Mouse (Mus musculus): Measurements from ENCODE around the gene C77080.
A peak's percentile ranks its signal among the peaks of the same experiment; 100 is the strongest.

C77080 gene

GRCm38 (mm10) chr4:129261196-129261595 lies at the start of gene C77080:
TSS of gene C77080 (minus strand) at chr4:129261404.
- no peak for DNase-seq (ENCODE audit: low read depth, low spot score)

- no peak for DNase-seq (ENCODE audit: low read depth, low spot score)
Observed at GRCm38 (mm10) chr4:129307936-129308335, 46.7 kb upstream of the C77080 start.

- no peak for DNase-seq (ENCODE audit: low read depth, low spot score)
Observed at GRCm38 (mm10) chr4:129304306-129304705, 43.1 kb upstream of the C77080 start.

GRCm38 (mm10) chr4:129303816-129304215 lies 42.6 kb upstream of the C77080 start:
- no peak for DNase-seq (ENCODE audit: low read depth, low spot score)

GRCm38 (mm10) chr4:129303401-129303800 lies 42.2 kb upstream of the C77080 start:
- peak; percentile 18 for DNase-seq (ENCODE audit: low read depth, low spot score)

- DNase-seq (ENCODE audit: low read depth, low spot score) = peak; percentile 34
Observed at GRCm38 (mm10) chr4:129299121-129299520, 37.9 kb upstream of the C77080 start.

- DNase-seq (ENCODE audit: low read depth, low spot score) = peak; percentile 41
Observed at GRCm38 (mm10) chr4:129297724-129298123, 36.5 kb upstream of the C77080 start.

GRCm38 (mm10) chr4:129296066-129296465 lies 34.9 kb upstream of the C77080 start:
- DNase-seq (ENCODE audit: low read depth, low spot score) = no peak

- DNase-seq (ENCODE audit: low read depth, low spot score) = no peak
Observed at GRCm38 (mm10) chr4:129295188-129295587, 34.0 kb upstream of the C77080 start.

GRCm38 (mm10) chr4:129293702-129294101 lies 32.5 kb upstream of the C77080 start:
- DNase-seq (ENCODE audit: low read depth, low spot score) = no peak

GRCm38 (mm10) chr4:129292831-129293230 lies 31.6 kb upstream of the C77080 start:
- DNase-seq (ENCODE audit: low read depth, low spot score) = peak; percentile 69

- no peak for DNase-seq (ENCODE audit: low read depth, low spot score)
Observed at GRCm38 (mm10) chr4:129289671-129290070, 28.5 kb upstream of the C77080 start.

- no peak for DNase-seq (ENCODE audit: low read depth, low spot score)
Observed at GRCm38 (mm10) chr4:129288067-129288466, 26.9 kb upstream of the C77080 start.

GRCm38 (mm10) chr4:129287472-129287981 lies 26.3 kb upstream of the C77080 start, which contains the start of gene Sync:
TSS of gene Sync (plus strand) at chr4:129287617.
- DNase-seq (ENCODE audit: low read depth, low spot score) = peak; percentile 32

GRCm38 (mm10) chr4:129286683-129287471 lies 25.7 kb upstream of the C77080 start:
- peak; percentile 73 for DNase-seq (ENCODE audit: low read depth, low spot score)

- no peak for DNase-seq (ENCODE audit: low read depth, low spot score)
Observed at GRCm38 (mm10) chr4:129286001-129286682, 24.9 kb upstream of the C77080 start.

GRCm38 (mm10) chr4:129284685-129285084 lies 23.5 kb upstream of the C77080 start:
- peak; percentile 62 for DNase-seq (ENCODE audit: low read depth, low spot score)

- no peak for DNase-seq (ENCODE audit: low read depth, low spot score)
Observed at GRCm38 (mm10) chr4:129283226-129283625, 22.0 kb upstream of the C77080 start.

GRCm38 (mm10) chr4:129282786-129283185 lies 21.6 kb upstream of the C77080 start:
- no peak for DNase-seq (ENCODE audit: low read depth, low spot score)

- peak; percentile 94 for DNase-seq (ENCODE audit: low read depth, low spot score)
Observed at GRCm38 (mm10) chr4:129276453-129276865, 15.3 kb upstream of the C77080 start.

GRCm38 (mm10) chr4:129272756-129273046 lies 11.5 kb upstream of the C77080 start:
- peak; percentile 75 for DNase-seq (ENCODE audit: low read depth, low spot score)

- DNase-seq (ENCODE audit: low read depth, low spot score) = peak; percentile 95
Observed at GRCm38 (mm10) chr4:129271991-129272755, 11.0 kb upstream of the C77080 start.
